In genomic region chr5:29423330-29423729, GRCm38 (mm10) we compare ENCODE assay signal across 10 mouse cellular contexts. TPM values are rescaled to one million over a fixed set of nuclear protein-coding genes. Genes with fewer than 3 reads are reported as not detected.
DNase-seq lines count a peak whose midpoint lies in the region; ATAC-seq lines count a peak whose summit lies in the region.
"Not testable (repeated sequence)": the region's sequence is repeated elsewhere in the genome, so short reads cannot be mapped to it uniquely, and the experiment has no call there.
"Had no signal": no experiment of that assay in that cellular context is flagged by ENCODE, and none has a peak within 500 bp of the region (broad histone marks: within the 10 kb centered on the region; RNA-seq: fewer than 3 reads in every experiment).

No protein-coding gene starts in this region.

- H3K9me3 ChIP-seq in intestine, embryonic 15.5 days; intestine, embryonic 16.5 days (ENCODE audit: control insufficient read depth, low read length): not testable (repeated sequence)

- ATAC-seq in intestine, embryonic 15.5 days = peak; percentile 83
- ATAC-seq in intestine, embryonic 16.5 days = peak; percentile 82

- not testable (repeated sequence) for H3K4me1 ChIP-seq in intestine, embryonic 15.5 days (replicated peaks); intestine, embryonic 16.5 days (ENCODE audit: control insufficient read depth, insufficient read depth, low read length)

- WGBS in intestine, embryonic 15.5 days = 57% methylated on average over 3 of the region's 3 CpGs
- WGBS in intestine, embryonic 16.5 days = 50% methylated on average over 3 of the region's 3 CpGs

- not testable (repeated sequence) for H3K4me3 ChIP-seq in intestine, embryonic 15.5 days (replicated peaks); intestine, embryonic 16.5 days (ENCODE audit: low read length)

- not testable (repeated sequence) for H3K36me3 ChIP-seq in intestine, embryonic 15.5 days; intestine, embryonic 16.5 days (ENCODE audit: control insufficient read depth, insufficient read depth, low read length)

- H3K27me3 ChIP-seq in intestine, embryonic 15.5 days (replicated peaks); intestine, embryonic 16.5 days (replicated peaks; ENCODE audit: control insufficient read depth, insufficient read depth, low read length): not testable (repeated sequence)

- peak; percentile 21 for DNase-seq in ZHBTc4 (ENCODE audit: low read depth, low spot score)

- H3K27ac ChIP-seq in intestine, embryonic 15.5 days; intestine, embryonic 16.5 days (ENCODE audit: low read length): not testable (repeated sequence)

- H3K4me2 ChIP-seq in intestine, embryonic 15.5 days (replicated peaks); intestine, embryonic 16.5 days (ENCODE audit: low read depth, low read length): not testable (repeated sequence)

- H3K9ac ChIP-seq in intestine, embryonic 15.5 days; intestine, embryonic 16.5 days (ENCODE audit: low read depth, low read length): not testable (repeated sequence)

RNA-seq across cellular contexts. Expression of gene Nom1, which starts 11.1 kb away (rescaled TPM):
- 28.0 and 31.0 TPM in 2 replicates for polyA plus RNA-seq in intestine, embryonic 15.5 days (2015; fragmentation: Nextera tagmentation; extraction: Ambion mirVana)
- polyA plus RNA-seq in intestine, embryonic 16.5 days (2015; fragmentation: Nextera tagmentation; extraction: Ambion mirVana) = 29.0 and 32.8 TPM in 2 replicates

RNA-seq across cellular contexts. Expression of gene Lmbr1, which starts 45.1 kb away (rescaled TPM):
- 9.9 and 12.3 TPM in 2 replicates for polyA plus RNA-seq in intestine, embryonic 15.5 days (2015; fragmentation: Nextera tagmentation; extraction: Ambion mirVana)
- polyA plus RNA-seq in intestine, embryonic 16.5 days (2015; fragmentation: Nextera tagmentation; extraction: Ambion mirVana) = 11.2 and 12.3 TPM in 2 replicates

RNA-seq across cellular contexts. Expression of gene Mnx1, which starts 54.9 kb away (rescaled TPM):
- 1.4 and 1.5 TPM in 2 replicates for polyA plus RNA-seq in intestine, embryonic 15.5 days (2015; fragmentation: Nextera tagmentation; extraction: Ambion mirVana)
- polyA plus RNA-seq in intestine, embryonic 16.5 days (2015; fragmentation: Nextera tagmentation; extraction: Ambion mirVana) = 0.22 and 0.81 TPM in 2 replicates
- polyA plus RNA-seq: activated CD4-positive, CD25-positive, alpha-beta regulatory T cell, adult 4 months; adrenal gland, adult 2 months; C2C12; CD4-positive, CD25-positive, alpha-beta regulatory T cell, adult 4 months; cerebellum, adult 2 months; G1E; Patski had no signal
